Mouse (Mus musculus) MEL (cell line): ENCODE measurements around the gene Mfap3l.

Experiments
- CHD1 ChIP-seq: IDR thresholded peaks from 2 replicates; pipeline ENCODE4 v1.6.1; 2012; ENCODE audit warnings: low read depth, mild to moderate bottlenecking, inconsistent platforms, low read length, improper control_type of control experiment
- CTCF ChIP-seq, 3 experiments: IDR thresholded peaks in 2 of 3; conservative IDR thresholded peaks in 1 of 3; 2 replicates each; pipeline ENCODE4 v1.5.1; 2011 to 2012; ENCODE audit warnings: low read length in 3 of 3, low read depth in 2 of 3, mild to moderate bottlenecking in 2 of 3, improper control_type of control experiment in 1 of 3, inconsistent platforms in 1 of 3, mixed read lengths in 1 of 3, moderate library complexity in 1 of 3; ENCODE audit not compliant: control insufficient read depth in 1 of 3, insufficient read depth in 1 of 3, poor library complexity in 1 of 3, severe bottlenecking in 1 of 3
- EP300 ChIP-seq, 2 experiments: IDR thresholded peaks; 2 replicates each; pipeline ENCODE4 v1.6.1; 2011; ENCODE audit warnings: improper control_type of control experiment in 2 of 2, low read length in 2 of 2, low read depth in 1 of 2, mild to moderate bottlenecking in 1 of 2
- MAFK ChIP-seq: IDR thresholded peaks from 2 replicates; pipeline ENCODE4 v1.6.1; 2011; ENCODE audit warnings: low read depth, mild to moderate bottlenecking, low read length, improper control_type of control experiment, borderline replicate concordance
- MAX ChIP-seq: IDR thresholded peaks from 2 replicates; pipeline ENCODE4 v1.6.1; 2011; ENCODE audit warnings: low read length, improper control_type of control experiment
- POLR2A ChIP-seq, 2 experiments: IDR thresholded peaks; 2 replicates each; pipeline ENCODE4 v1.6.1; 2011 to 2012; ENCODE audit warnings: low read length in 2 of 2, mild to moderate bottlenecking in 2 of 2, control low read depth in 1 of 2, improper control_type of control experiment in 1 of 2, low read depth in 1 of 2, moderate library complexity in 1 of 2; ENCODE audit not compliant: control insufficient read depth in 1 of 2, insufficient read depth in 1 of 2, poor library complexity in 1 of 2
- SIN3A ChIP-seq: IDR thresholded peaks from 2 replicates; pipeline ENCODE4 v1.6.1; 2012; ENCODE audit warnings: low read length, improper control_type of control experiment, inconsistent platforms
- SMC3 ChIP-seq: IDR thresholded peaks from 2 replicates; pipeline ENCODE4 v1.6.1; 2011; ENCODE audit warnings: low read depth, low read length, improper control_type of control experiment
- USF2 ChIP-seq, 2 experiments: IDR thresholded peaks; 2 replicates each; pipeline ENCODE4 v1.6.1; 2011 to 2012; ENCODE audit warnings: improper control_type of control experiment in 2 of 2, low read length in 2 of 2, borderline replicate concordance in 1 of 2, inconsistent platforms in 1 of 2, low read depth in 1 of 2, mild to moderate bottlenecking in 1 of 2; ENCODE audit not compliant: insufficient read depth in 1 of 2

DNA sequence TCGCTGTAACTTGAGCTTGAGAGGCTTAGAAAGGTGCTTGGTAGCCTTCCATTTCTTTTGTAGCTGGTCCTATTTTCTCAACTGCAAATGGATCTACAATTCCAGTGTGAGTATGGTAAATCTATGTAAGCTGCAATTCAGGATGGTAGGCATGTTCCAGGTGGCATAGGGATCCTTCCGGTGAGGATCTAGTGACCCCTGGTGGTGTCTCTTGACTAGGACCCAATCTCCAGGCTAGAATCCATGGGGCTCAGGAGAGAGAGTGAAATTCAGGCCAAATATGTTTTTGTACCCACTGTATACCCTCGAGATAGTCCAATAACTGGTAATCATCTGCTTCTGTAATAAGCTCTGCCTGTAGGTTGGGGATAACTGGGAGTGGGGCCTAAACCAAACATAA, 37.9 kb upstream of the Mfap3l start:
- TF ChIP-seq SMC3 = no peak
- no peak for TF ChIP-seq MAFK
- no peak for TF ChIP-seq MAX
- peak in 2 of 3 experiments; percentile 17 to 24; a peak in 2 of 6 replicates for TF ChIP-seq CTCF (IDR thresholded peaks at IDR 0.05 in 2 of 3, conservative IDR thresholded peaks at IDR 0.05 in 1 of 3; ENCODE audit: control insufficient read depth in 1 of 3, insufficient read depth in 1 of 3, low read depth in 2 of 3, low read length in 3 of 3, poor library complexity in 1 of 3, severe bottlenecking in 1 of 3)
- no peak for TF ChIP-seq POLR2A (IDR thresholded peaks at IDR 0.05; ENCODE audit: control insufficient read depth in 1 of 2, insufficient read depth in 1 of 2, low read depth in 1 of 2, low read length in 2 of 2, poor library complexity in 1 of 2)
- no peak for TF ChIP-seq SIN3A
- TF ChIP-seq EP300 (IDR thresholded peaks at IDR 0.05; ENCODE audit: low read depth in 1 of 2, low read length in 2 of 2) = no peak
- TF ChIP-seq CHD1 = no peak
- no peak for TF ChIP-seq USF2 (IDR thresholded peaks at IDR 0.05; ENCODE audit: borderline replicate concordance in 1 of 2, insufficient read depth in 1 of 2, low read depth in 1 of 2, low read length in 2 of 2)
